Comparison of ENCODE assay signal across 26 mouse cellular contexts in the genomic region with DNA sequence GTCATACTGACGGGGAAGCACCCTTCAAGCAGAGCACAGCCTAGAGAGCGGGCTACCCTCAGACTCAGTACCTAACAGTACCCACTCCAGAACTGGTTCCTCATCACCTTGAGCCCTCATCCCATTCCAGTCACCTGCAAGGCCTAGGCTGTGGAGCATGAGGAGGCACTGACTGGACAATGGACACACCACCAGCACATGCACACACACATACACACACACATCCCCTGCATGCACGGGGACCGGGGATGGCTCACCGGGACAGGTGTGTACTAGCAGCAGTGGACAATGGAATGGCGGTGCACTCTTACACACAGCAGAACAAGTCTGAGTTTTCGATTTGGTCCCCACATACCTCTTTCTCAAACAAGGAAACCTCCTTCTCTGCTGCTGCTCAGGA. TPM values are rescaled to one million over a fixed set of nuclear protein-coding genes. Genes with fewer than 3 reads are reported as not detected.
DNase-seq lines count a peak whose midpoint lies in the region; ATAC-seq lines count a peak whose summit lies in the region.
"Had no signal": no experiment of that assay in that cellular context is flagged by ENCODE, and none has a peak within 500 bp of the region (broad histone marks: within the 10 kb centered on the region; RNA-seq: fewer than 3 reads in every experiment).

No protein-coding gene starts in this region.

- H3K4me1 ChIP-seq in heart, embryonic 10.5 days, result peaks cover 18% of the 10 kb centered on the region
- peaks cover 8% of the 10 kb centered on the region; the same call in 1 of the 2 replicates for H3K4me1 ChIP-seq in heart, embryonic 12.5 days (replicated peaks)
- H3K4me1 ChIP-seq in megakaryocyte, embryonic 14.5 days, result peaks cover 46% of the 10 kb centered on the region

- H3K4me3 ChIP-seq in heart, embryonic 10.5 days, result no peak overlapping the region
- no peak overlapping the region for H3K4me3 ChIP-seq in heart, embryonic 12.5 days
- H3K4me3 ChIP-seq in megakaryocyte, embryonic 14.5 days (replicated peaks), result peak overlapping the region; percentile 59
- H3K4me3 ChIP-seq: forebrain, embryonic 13.5 days; hindbrain, embryonic 13.5 days; limb, embryonic 15.5 days; midbrain, embryonic 15.5 days; stomach, embryonic 15.5 days had no signal

- H3K4me2 ChIP-seq in heart, embryonic 12.5 days, result no peak overlapping the region
- H3K4me2 ChIP-seq: forebrain, embryonic 13.5 days; hindbrain, embryonic 13.5 days; limb, embryonic 15.5 days; midbrain, embryonic 15.5 days; stomach, embryonic 15.5 days had no signal

- DNase-seq in adrenal gland, adult 2 months, result peak; percentile 1
- no peak for DNase-seq in adrenal gland, adult 8-10 months
- peak; percentile 69 for DNase-seq in heart, embryonic 10.5 days (ENCODE audit: low spot score)
- DNase-seq in urinary bladder, postnatal 10 days (ENCODE audit: low spot score), result peak; percentile 7
- no peak for DNase-seq in urinary bladder, postnatal 36 days (ENCODE audit: low spot score in 2 of 2)
- DNase-seq: adrenal gland, postnatal 25 days; heart, postnatal 36 days; kidney, adult 8-10 months; kidney, postnatal 14 days; left cerebral cortex, postnatal 4 days; lung, postnatal 10 days had no signal

- H3K9me3 ChIP-seq in heart, embryonic 10.5 days, result no peaks in the 10 kb centered on the region
- H3K9me3 ChIP-seq in heart, embryonic 12.5 days (replicated peaks), result no peaks in the 10 kb centered on the region
- H3K9me3 ChIP-seq in megakaryocyte, embryonic 14.5 days, result no peaks in the 10 kb centered on the region
- H3K9me3 ChIP-seq: forebrain, embryonic 13.5 days; hindbrain, embryonic 13.5 days; limb, embryonic 15.5 days; midbrain, embryonic 15.5 days; stomach, embryonic 15.5 days had no signal

- H3K27me3 ChIP-seq in heart, embryonic 10.5 days (ENCODE audit: insufficient read depth, poor library complexity, severe bottlenecking), result peaks cover 14% of the 10 kb centered on the region; the same call in 1 of the 2 replicates
- 0 out of 2 replicates have a peak, but pooled peaks cover 7% of the 10 kb centered on the region for H3K27me3 ChIP-seq in heart, embryonic 12.5 days (replicated peaks)
- H3K27me3 ChIP-seq in megakaryocyte, embryonic 14.5 days (replicated peaks), result peaks cover 50% of the 10 kb centered on the region
- H3K27me3 ChIP-seq: limb, embryonic 15.5 days; midbrain, embryonic 15.5 days; stomach, embryonic 15.5 days had no signal

- 91% methylated on average over 7 of the region's 7 CpGs for WGBS in heart, embryonic 10.5 days
- 88% methylated on average over 7 of the region's 7 CpGs for WGBS in heart, embryonic 12.5 days

- H3K27ac ChIP-seq in heart, embryonic 10.5 days, result no peak overlapping the region
- H3K27ac ChIP-seq in heart, embryonic 12.5 days (ENCODE audit: poor library complexity, severe bottlenecking), result no peak overlapping the region
- H3K27ac ChIP-seq: forebrain, embryonic 13.5 days; hindbrain, embryonic 13.5 days; limb, embryonic 15.5 days; midbrain, embryonic 15.5 days; stomach, embryonic 15.5 days had no signal

- no peak for ATAC-seq in heart, embryonic 12.5 days (ENCODE audit: insufficient number of reproducible peaks, low FRiP score)
- no peak for ATAC-seq in megakaryocyte, adult 5-6 weeks (ENCODE audit: poor library complexity, severe bottlenecking)
- ATAC-seq: forebrain, embryonic 13.5 days; midbrain, embryonic 15.5 days had no signal

- H3K36me3 ChIP-seq in heart, embryonic 10.5 days, result peaks cover 38% of the 10 kb centered on the region
- peaks cover 40% of the 10 kb centered on the region for H3K36me3 ChIP-seq in heart, embryonic 12.5 days
- peaks cover 28% of the 10 kb centered on the region for H3K36me3 ChIP-seq in megakaryocyte, embryonic 14.5 days (replicated peaks; ENCODE audit: low read length)

- no peak overlapping the region for H3K9ac ChIP-seq in heart, embryonic 12.5 days
- H3K9ac ChIP-seq: forebrain, embryonic 13.5 days; hindbrain, embryonic 13.5 days; limb, embryonic 15.5 days; midbrain, embryonic 15.5 days; stomach, embryonic 15.5 days had no signal

RNA-seq across cellular contexts. Expression of gene Plpp2, which starts 3.7 kb away (rescaled TPM):
- 10 to 100 TPM; 30.3 to 34.7 TPM for total RNA-seq in adrenal gland, adult 2 months (2021)
- polyA plus RNA-seq in adrenal gland, adult 2 months (2012; rRNA removed), result 33.5 and 44.3 TPM in 2 replicates
- total RNA-seq in adrenal gland, adult 8-10 months (2022), result 10 to 100 TPM; 21.3 to 49.8 (median 30.1) TPM
- 16.8 and 24.1 TPM in 2 replicates for polyA plus RNA-seq in heart, embryonic 10.5 days (2016; fragmentation: Nextera tagmentation; extraction: Ambion mirVana)
- 12.0 and 12.3 TPM in 2 replicates for polyA plus RNA-seq in heart, embryonic 12.5 days (2016; fragmentation: Nextera tagmentation; extraction: Ambion mirVana)
- polyA plus RNA-seq in megakaryocyte, embryonic 14.5 days (2012; ENCODE audit: insufficient read depth, low replicate concordance), result 5.7 and 5.9 TPM in 2 replicates
- total RNA-seq in megakaryocyte, adult 5-6 weeks (2015), result 13.5 and 14.7 TPM in 2 replicates
- 3.9 and 5.1 TPM in 2 replicates for total RNA-seq in megakaryocyte, adult 5-6 weeks (2017)

RNA-seq across cellular contexts. Expression of gene Mier2, which starts 17.7 kb away (rescaled TPM):
- total RNA-seq in adrenal gland, adult 2 months (2021), result 10 to 100 TPM; 26.7 to 30.9 TPM
- 150 and 154 TPM in 2 replicates for polyA plus RNA-seq in adrenal gland, adult 2 months (2012; rRNA removed)
- total RNA-seq in adrenal gland, adult 8-10 months (2022), result 10 to 100 TPM; 24.2 to 49.8 (median 41.4) TPM
- polyA plus RNA-seq in heart, embryonic 10.5 days (2016; fragmentation: Nextera tagmentation; extraction: Ambion mirVana), result 46.6 and 53.9 TPM in 2 replicates
- 38.2 and 38.7 TPM in 2 replicates for polyA plus RNA-seq in heart, embryonic 12.5 days (2016; fragmentation: Nextera tagmentation; extraction: Ambion mirVana)
- 32.9 and 68.6 TPM in 2 replicates for polyA plus RNA-seq in megakaryocyte, embryonic 14.5 days (2012; ENCODE audit: insufficient read depth, low replicate concordance)
- 5.8 and 7.3 TPM in 2 replicates for total RNA-seq in megakaryocyte, adult 5-6 weeks (2015)
- total RNA-seq in megakaryocyte, adult 5-6 weeks (2017), result 9.4 and 19.5 TPM in 2 replicates

RNA-seq across cellular contexts. Expression of gene Theg, which starts 49.9 kb away (rescaled TPM):
- not detected for total RNA-seq in adrenal gland, adult 2 months (2021)
- not detected in 2 replicates for polyA plus RNA-seq in adrenal gland, adult 2 months (2012; rRNA removed)
- total RNA-seq in adrenal gland, adult 8-10 months (2022), result not detected
- polyA plus RNA-seq in heart, embryonic 10.5 days (2016; fragmentation: Nextera tagmentation; extraction: Ambion mirVana), result not detected in 2 replicates
- polyA plus RNA-seq in heart, embryonic 12.5 days (2016; fragmentation: Nextera tagmentation; extraction: Ambion mirVana), result not detected in 2 replicates
- 1.2 TPM in 1 of 2 replicates, not detected in the other for polyA plus RNA-seq in megakaryocyte, embryonic 14.5 days (2012; ENCODE audit: insufficient read depth, low replicate concordance)
- total RNA-seq in megakaryocyte, adult 5-6 weeks (2015), result not detected in 2 replicates
- not detected in 2 replicates for total RNA-seq in megakaryocyte, adult 5-6 weeks (2017)
- total RNA-seq: adrenal gland, postnatal 25 days; gastrocnemius, adult 8-10 months; heart, postnatal 36 days; layer of hippocampus, postnatal 14 days; left cerebral cortex, postnatal 4 days; megakaryocyte-erythroid progenitor cell, adult 5-6 weeks had no signal
- polyA plus RNA-seq: brain, embryonic 14.5 days; embryonic facial prominence, embryonic 11.5 days; forebrain, embryonic 13.5 days; heart, embryonic 14.5 days; hindbrain, embryonic 13.5 days; limb, embryonic 15.5 days; midbrain, embryonic 15.5 days; neural tube, embryonic 14.5 days; stomach, embryonic 15.5 days had no signal

Comparison
In these comparisons a context has a peak if more than half of its experiments do, and no peak if none do; other contexts are left out.
1. DNase-seq: peak in adrenal gland, adult 2 months (single experiment), heart, embryonic 10.5 days (single experiment) and urinary bladder, postnatal 10 days (single experiment); none in adrenal gland, adult 8-10 months (single experiment) and urinary bladder, postnatal 36 days (0 of 2).